Mouse (Mus musculus) embryonic facial prominence, embryonic 10.5 days (tissue): ENCODE results near the gene Chpt1. TPM values are rescaled to one million over a fixed set of nuclear protein-coding genes. Genes with fewer than 3 reads are reported as not detected.

Experiments
- DNase-seq: peaks from one replicate; pipeline ENCODE4 v3.0.0-alpha.2; 2017; ENCODE audit warnings: low spot score
- H3K27ac ChIP-seq: fragments of 300-500 bp; sonication (generic); replicated peaks from 2 replicates; pipeline ENCODE4 v1.5.1; 2016; ENCODE audit warnings: mild to moderate bottlenecking
- H3K27me3 ChIP-seq: fragments of 300-500 bp; sonication (generic); replicated peaks from 2 replicates; pipeline ENCODE4 v1.6.1; 2016; ENCODE audit warnings: low read depth, mild to moderate bottlenecking; ENCODE audit not compliant: poor library complexity, severe bottlenecking
- H3K36me3 ChIP-seq: fragments of 300-500 bp; sonication (generic); replicated peaks from 2 replicates; pipeline ENCODE4 v1.6.1; 2016; ENCODE audit warnings: mild to moderate bottlenecking, moderate library complexity
- H3K4me1 ChIP-seq: fragments of 300-500 bp; sonication (generic); 2 replicates; pipeline ENCODE4 v1.6.1; 2016
- H3K4me3 ChIP-seq: fragments of 300-500 bp; sonication (generic); 2 replicates; pipeline ENCODE4 v1.5.1; 2016; ENCODE audit warnings: mild to moderate bottlenecking, moderate library complexity
- H3K9me3 ChIP-seq: fragments of 300-500 bp; sonication (generic); 2 replicates; pipeline ENCODE4 v1.6.1; 2016; ENCODE audit warnings: mild to moderate bottlenecking
- WGBS: fragments of 180-500 bp; shearing (Covaris S2); methylation state at CpG from one replicate; pipeline ENCODE4 v1.1.7; 2016; 5-methylcytosine and 5-hydroxymethylcytosine counted together
- polyA plus RNA-seq: library from polyadenylated mRNA; unstranded; fragments of >200 nt; fragmentation: Nextera tagmentation; extraction: Ambion mirVana; gene quantifications from 2 replicates; pipeline ENCODE4 v1.2.1, GENCODE M21; 2016

The Chpt1 gene
- polyA plus RNA-seq, 1 experiment from 2014 or later: 16.2 TPM

- DNase-seq: no peak
- H3K4me3 ChIP-seq: no peak overlapping the region
- H3K9me3 ChIP-seq: no peaks in the 10 kb centered on the region
- H3K4me1 ChIP-seq: peaks cover under 1% of the 10 kb centered on the region; the same call in 1 of the 2 replicates
- no peaks in the 10 kb centered on the region for H3K36me3 ChIP-seq
- no peaks in the 10 kb centered on the region; the same call in 1 of the 2 replicates for H3K27me3 ChIP-seq
- H3K27ac ChIP-seq: no peak overlapping the region
- WGBS: 74% methylated on average over 12 of the region's 12 CpGs
These were observed 6.8 kb upstream of the Chpt1 start for GRCm38 (mm10) chr10:88510503-88511271.

GRCm38 (mm10) chr10:88507691-88508143 lies 3.8 kb upstream of the Chpt1 start:
- H3K4me3 ChIP-seq: no peak overlapping the region
- peaks cover 22% of the 10 kb centered on the region for H3K4me1 ChIP-seq
- WGBS: 84% methylated on average over 7 of the region's 7 CpGs
- H3K9me3 ChIP-seq: no peaks in the 10 kb centered on the region
- DNase-seq: no peak
- H3K27me3 ChIP-seq: no peaks in the 10 kb centered on the region; the same call in 1 of the 2 replicates
- H3K27ac ChIP-seq: no peak overlapping the region
- no peaks in the 10 kb centered on the region for H3K36me3 ChIP-seq

- Histone ChIP-seq H3K27ac (no peak overlapping the region), H3K4me1 (peaks cover 33% of the 10 kb centered on the region), H3K27me3 (no peaks in the 10 kb centered on the region; the same call in 1 of the 2 replicates), H3K9me3 (no peaks in the 10 kb centered on the region), H3K36me3 (no peaks in the 10 kb centered on the region), H3K4me3 (no peak overlapping the region)
- 41% methylated on average over 5 of the region's 5 CpGs for WGBS
- no peak for DNase-seq
These were observed 1.4 kb upstream of the Chpt1 start for GRCm38 (mm10) chr10:88505256-88505655.

- Histone ChIP-seq H3K27ac (0 out of 2 replicates have a peak overlapping the region, but pooled peaks have one; percentile 90), H3K36me3 (no peaks in the 10 kb centered on the region), H3K4me1 (peaks cover 33% of the 10 kb centered on the region), H3K4me3 (peak overlapping the region; percentile 80; the same call in 1 of the 2 replicates), H3K9me3 (no peaks in the 10 kb centered on the region), H3K27me3 (no peaks in the 10 kb centered on the region; the same call in 1 of the 2 replicates)
- 53% methylated on average over 3 of the region's 3 CpGs for WGBS
- no peak for DNase-seq
These were observed 608 bp upstream of the Chpt1 start for GRCm38 (mm10) chr10:88504481-88504880.

GRCm38 (mm10) chr10:88502919-88503318 lies 954 bp downstream of the Chpt1 start:
- Histone ChIP-seq H3K4me3 (peak overlapping the region; percentile 80), H3K4me1 (peaks cover 33% of the 10 kb centered on the region), H3K27me3 (no peaks in the 10 kb centered on the region; the same call in 1 of the 2 replicates), H3K9me3 (no peaks in the 10 kb centered on the region), H3K27ac (peak overlapping the region; percentile 90), H3K36me3 (no peaks in the 10 kb centered on the region)
- WGBS: 57% methylated on average over 4 of the region's 4 CpGs
- no peak for DNase-seq

GRCm38 (mm10) chr10:88501886-88502765 lies 1.7 kb downstream of the Chpt1 start:
- DNase-seq: no peak
- H3K4me1 ChIP-seq: peaks cover 35% of the 10 kb centered on the region
- WGBS: 68% methylated on average over 13 of the region's 13 CpGs
- H3K27ac ChIP-seq: no peak overlapping the region
- no peaks in the 10 kb centered on the region for H3K36me3 ChIP-seq
- no peaks in the 10 kb centered on the region; the same call in 1 of the 2 replicates for H3K27me3 ChIP-seq
- no peaks in the 10 kb centered on the region for H3K9me3 ChIP-seq
- H3K4me3 ChIP-seq: no peak overlapping the region

- Histone ChIP-seq H3K36me3 (no peaks in the 10 kb centered on the region), H3K4me1 (peaks cover 41% of the 10 kb centered on the region), H3K9me3 (no peaks in the 10 kb centered on the region), H3K4me3 (no peak overlapping the region), H3K27ac (no peak overlapping the region), H3K27me3 (no peaks in the 10 kb centered on the region; the same call in 1 of the 2 replicates)
- no peak for DNase-seq
- WGBS: 68% methylated on average over 10 of the region's 10 CpGs
These were observed 2.5 kb downstream of the Chpt1 start for GRCm38 (mm10) chr10:88501370-88501769.

GRCm38 (mm10) chr10:88499993-88500392 lies 3.9 kb downstream of the Chpt1 start:
- WGBS: 65% methylated on average over 5 of the region's 5 CpGs
- H3K27ac ChIP-seq: no peak overlapping the region
- no peaks in the 10 kb centered on the region for H3K27me3 ChIP-seq
- H3K4me3 ChIP-seq: no peak overlapping the region
- no peaks in the 10 kb centered on the region for H3K9me3 ChIP-seq
- no peak for DNase-seq
- peaks cover 44% of the 10 kb centered on the region for H3K4me1 ChIP-seq
- no peaks in the 10 kb centered on the region for H3K36me3 ChIP-seq

- Histone ChIP-seq H3K27me3 (no peaks in the 10 kb centered on the region), H3K36me3 (no peaks in the 10 kb centered on the region), H3K4me3 (no peak overlapping the region), H3K27ac (no peak overlapping the region), H3K4me1 (peaks cover 22% of the 10 kb centered on the region), H3K9me3 (no peaks in the 10 kb centered on the region)
- WGBS: 60% methylated on average over 11 of the region's 11 CpGs
- no peak for DNase-seq
These were observed 6.9 kb downstream of the Chpt1 start for GRCm38 (mm10) chr10:88496864-88497564.

- no peaks in the 10 kb centered on the region for H3K27me3 ChIP-seq
- no peaks in the 10 kb centered on the region for H3K9me3 ChIP-seq
- 83% methylated on average over 4 of the region's 4 CpGs for WGBS
- no peak overlapping the region for H3K4me3 ChIP-seq
- H3K36me3 ChIP-seq: no peaks in the 10 kb centered on the region
- no peak overlapping the region for H3K27ac ChIP-seq
- H3K4me1 ChIP-seq: peaks cover 18% of the 10 kb centered on the region
- no peak for DNase-seq
These were observed 8.8 kb downstream of the Chpt1 start for GRCm38 (mm10) chr10:88494959-88495587.

- Histone ChIP-seq H3K36me3 (no peaks in the 10 kb centered on the region), H3K27ac (no peak overlapping the region), H3K27me3 (no peaks in the 10 kb centered on the region), H3K4me3 (no peak overlapping the region), H3K4me1 (peaks cover 18% of the 10 kb centered on the region), H3K9me3 (no peaks in the 10 kb centered on the region)
- 87% methylated on average over 8 of the region's 8 CpGs for WGBS
- no peak for DNase-seq
These were observed 11.2 kb downstream of the Chpt1 start for GRCm38 (mm10) chr10:88492658-88493057.

- 58% methylated on average over 7 of the region's 7 CpGs for WGBS
These were observed 12.2 kb downstream of the Chpt1 start for GRCm38 (mm10) chr10:88491632-88492031.

More at GRCm38 (mm10) chr10:88491632-88492031, 12.2 kb downstream of the Chpt1 start:
- Histone ChIP-seq H3K9me3 (no peaks in the 10 kb centered on the region), H3K36me3 (no peaks in the 10 kb centered on the region), H3K27me3 (no peaks in the 10 kb centered on the region), H3K4me1 (peaks cover 10% of the 10 kb centered on the region), H3K27ac (no peak overlapping the region), H3K4me3 (no peak overlapping the region)
- DNase-seq: no peak
